Mouse (Mus musculus): ENCODE results near the gene Ptpn3.

DNA sequence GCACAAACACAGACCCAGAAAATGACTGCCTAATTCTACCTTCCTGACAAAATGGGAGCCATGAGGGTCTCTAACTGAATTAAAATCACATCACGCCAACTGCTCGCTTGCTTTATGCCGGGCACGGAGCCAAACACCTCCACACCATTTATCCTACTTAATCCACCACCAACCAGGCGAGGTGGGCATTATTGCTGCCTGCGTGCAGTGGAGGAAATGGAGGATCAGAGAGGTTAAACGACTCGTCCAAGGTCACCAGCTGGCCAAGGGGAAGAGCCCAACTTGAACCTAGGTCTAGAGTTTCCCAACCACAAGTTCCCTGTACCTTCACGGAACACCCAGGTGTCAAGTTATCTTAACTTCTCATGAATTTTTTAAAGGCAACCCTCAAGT, 2.3 kb downstream of the Ptpn3 start:
- TF ChIP-seq CTCF (IDR thresholded peaks at IDR 0.05 in 2 of 3, conservative IDR thresholded peaks at IDR 0.05 in 1 of 3; ENCODE audit: control insufficient read depth in 1 of 3, insufficient read depth in 1 of 3, low read depth in 2 of 3, low read length in 3 of 3, poor library complexity in 1 of 3, severe bottlenecking in 1 of 3), result no peak
- TF ChIP-seq ZC3H11A (IDR thresholded peaks at IDR 0.05; ENCODE audit: low read depth, low read length), result no peak
- TF ChIP-seq GATA1 (IDR thresholded peaks at IDR 0.05; ENCODE audit: low read depth, low read length), result no peak
- no peak for TF ChIP-seq POLR2AphosphoS2 (IDR thresholded peaks at IDR 0.05; ENCODE audit: low read length)
